Mouse (Mus musculus) myocyte (in vitro differentiated cells): Measurements from ENCODE around the gene Slc37a1.

ENCODE experiments used
- CEBPB ChIP-seq: IDR thresholded peaks from 2 replicates; pipeline ENCODE4 v1.6.1; 2011; ENCODE audit warnings: mild to moderate bottlenecking, moderate library complexity; ENCODE audit not compliant: poor library complexity, insufficient read depth, severe bottlenecking
- MAX ChIP-seq: IDR thresholded peaks from one replicate; pipeline ENCODE4 v1.6.1; 2011; ENCODE audit warnings: low read depth, mild to moderate bottlenecking, control low read depth
- POLR2A ChIP-seq: IDR thresholded peaks from one replicate; pipeline ENCODE4 v1.6.1; 2011; ENCODE audit warnings: low read depth, mild to moderate bottlenecking, control low read depth, moderate library complexity; ENCODE audit not compliant: insufficient read length

- TF ChIP-seq MAX (no peak), CEBPB (no peak), POLR2A (no peak)
Measured at GRCm38 (mm10) chr17:31273631-31274030, 13.0 kb upstream of the Slc37a1 start.
